8 mouse cellular contexts compared by ENCODE assay signal in the genomic region with DNA sequence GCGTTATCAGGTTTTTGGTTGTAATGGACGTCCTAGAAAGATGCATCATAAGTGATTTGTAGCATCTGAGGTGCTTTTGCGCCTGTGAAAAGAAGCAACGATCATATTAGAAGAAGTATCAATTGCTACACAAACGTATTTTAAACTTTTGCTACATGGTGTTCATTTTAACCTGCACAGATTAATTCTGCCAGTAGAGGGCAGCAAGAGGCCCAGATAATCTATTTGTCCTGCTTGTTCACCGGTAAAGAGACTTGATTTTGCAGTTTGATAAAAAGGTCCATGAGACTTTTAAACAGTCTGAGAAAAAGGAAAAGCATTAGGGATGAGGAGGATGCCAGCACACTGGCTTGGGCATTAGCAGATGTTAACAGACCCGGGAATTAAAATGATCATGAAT. TPM values are rescaled to one million over a fixed set of nuclear protein-coding genes. Genes with fewer than 3 reads are reported as not detected.
DNase-seq lines count a peak whose midpoint lies in the region; ATAC-seq and TF ChIP-seq lines count a peak whose summit lies in the region.
"Had no signal": no experiment of that assay in that cellular context is flagged by ENCODE, and none has a peak within 500 bp of the region (broad histone marks: within the 10 kb centered on the region; RNA-seq: fewer than 3 reads in every experiment).

No protein-coding gene starts in this region.

- H3K4me1 ChIP-seq in kidney, adult 2 months (ENCODE audit: control insufficient read depth, insufficient read depth, low read length): no peaks in the 10 kb centered on the region
- no peaks in the 10 kb centered on the region for H3K4me1 ChIP-seq in kidney, embryonic 16.5 days (ENCODE audit: insufficient read depth, low read length)
- no peaks in the 10 kb centered on the region; a peak in 1 of 4 replicates for H3K4me1 ChIP-seq in ES-E14 (ENCODE audit: control insufficient read depth in 2 of 2, insufficient read depth in 2 of 2, low read length in 2 of 2, poor library complexity in 1 of 2)

- no peak overlapping the region for H3K27ac ChIP-seq in kidney, adult 2 months (ENCODE audit: insufficient read depth, low read depth, low read length)
- H3K27ac ChIP-seq in kidney, embryonic 16.5 days (ENCODE audit: low read length): no peak overlapping the region
- no peak overlapping the region for H3K27ac ChIP-seq in ES-E14 (ENCODE audit: insufficient read depth, low read depth, low read length, poor library complexity, severe bottlenecking)

- in situ Hi-C loops in ES-E14 (cut with MboI; ENCODE audit: low sequenced_read_pairs in 2 of 2, unreplicated experiment in 2 of 2): no loop called here

- DNase-seq in kidney, adult 2 months: peak; percentile 72
- peak; percentile 48 for DNase-seq in ES-E14 (ENCODE audit: low read depth, low spot score)
- DNase-seq in adrenal gland, adult 18-20 months (ENCODE audit: low spot score in 2 of 2): peak; percentile 27 to 30
- peak; percentile 23 for DNase-seq in fibroblast of lung, adult 2 months (ENCODE audit: low read depth)
- peak; percentile 38 to 63 for DNase-seq in left cerebral cortex, adult 18-20 months (ENCODE audit: low spot score in 2 of 2)
- DNase-seq in right cerebral cortex, adult 2 months (ENCODE audit: low spot score in 2 of 2): peak; percentile 71 to 79

- H3K4me3 ChIP-seq in kidney, adult 2 months (ENCODE audit: insufficient read depth, low read depth, low read length): no peak overlapping the region
- no peak overlapping the region for H3K4me3 ChIP-seq in kidney, embryonic 16.5 days (ENCODE audit: low read length)
- no peak overlapping the region for H3K4me3 ChIP-seq in ES-E14 (ENCODE audit: insufficient read depth in 1 of 2, low read depth in 1 of 2, low read length in 2 of 2, poor library complexity in 1 of 2, severe bottlenecking in 1 of 2)

- H3K4me2 ChIP-seq in kidney, embryonic 16.5 days (replicated peaks; ENCODE audit: low read depth, low read length): no peak overlapping the region

- H3K27me3 ChIP-seq in kidney, adult 2 months (replicated peaks; ENCODE audit: control insufficient read depth, insufficient read depth, low read length): no peaks in the 10 kb centered on the region
- no peaks in the 10 kb centered on the region for H3K27me3 ChIP-seq in kidney, embryonic 16.5 days (ENCODE audit: insufficient read depth, low read length)

- TF ChIP-seq POLR2A in kidney, adult 2 months (IDR thresholded peaks at IDR 0.05; ENCODE audit: low read depth, low read length): no peak

- 0 out of 2 replicates have a peak, but pooled peaks have one; percentile 18 for TF ChIP-seq CTCF in kidney, adult 2 months (conservative IDR thresholded peaks at IDR 0.05; ENCODE audit: insufficient read depth, insufficient read length, low read depth, low read length)

- H3K9ac ChIP-seq in kidney, embryonic 16.5 days (replicated peaks; ENCODE audit: low read length): no peak overlapping the region
- H3K9ac ChIP-seq in ES-E14 (ENCODE audit: insufficient read depth, low read depth, low read length, poor library complexity, severe bottlenecking): no peak overlapping the region

- ATAC-seq in kidney, embryonic 16.5 days (ENCODE audit: low FRiP score, low TSS enrichment): no peak

- H3K9me3 ChIP-seq in kidney, embryonic 16.5 days (ENCODE audit: low read length): no peaks in the 10 kb centered on the region
- no peaks in the 10 kb centered on the region for H3K9me3 ChIP-seq in ES-E14 (ENCODE audit: control insufficient read depth, insufficient read depth, low read depth, low read length)

- WGBS in kidney, adult 2 months: 22% methylated on average over 7 of the region's 7 CpGs
- WGBS in kidney, embryonic 16.5 days: 25% methylated on average over 7 of the region's 7 CpGs

- H3K36me3 ChIP-seq in kidney, adult 2 months (ENCODE audit: control insufficient read depth, insufficient read depth, low read length): no peaks in the 10 kb centered on the region
- H3K36me3 ChIP-seq in kidney, embryonic 16.5 days (ENCODE audit: insufficient read depth, low read length): no peaks in the 10 kb centered on the region
- H3K36me3 ChIP-seq in ES-E14 (ENCODE audit: control insufficient read depth, insufficient read depth, low read length, poor library complexity, severe bottlenecking): no peaks in the 10 kb centered on the region

TF ChIP-seq in ES-E14, 5 proteins besides CTCF, POLR2A, EP300 and RAD21:
- TF ChIP-seq HCFC1 (IDR thresholded peaks at IDR 0.05; ENCODE audit: borderline replicate concordance, insufficient read depth, low read length) (no peak), CHD2 (IDR thresholded peaks at IDR 0.05; ENCODE audit: low read depth, low read length) (no peak), ZC3H11A (IDR thresholded peaks at IDR 0.05; ENCODE audit: borderline replicate concordance, low read depth, low read length) (no peak), MAFK (IDR thresholded peaks at IDR 0.05; ENCODE audit: insufficient read depth, low read depth, low read length) (no peak), ZNF384 (IDR thresholded peaks at IDR 0.05; ENCODE audit: low read depth, low read length) (no peak)

RNA-seq across cellular contexts. Expression of a gene that starts 5.9 kb away (rescaled TPM):
- polyA plus RNA-seq in kidney, adult 2 months (2012; rRNA removed): not detected in 2 replicates
- polyA plus RNA-seq in kidney, embryonic 16.5 days (2015; fragmentation: Nextera tagmentation; extraction: Ambion mirVana): not detected in 2 replicates
- total RNA-seq in ES-E14 (2012; rRNA removed): not detected in 2 replicates
- not detected for total RNA-seq in adrenal gland, adult 18-20 months (2021)
- not detected for total RNA-seq in left cerebral cortex, adult 18-20 months (2021)
- total RNA-seq: gastrocnemius, postnatal 4 days had no signal

RNA-seq across cellular contexts. Expression of a gene that starts 6.6 kb away (rescaled TPM):
- polyA plus RNA-seq in kidney, adult 2 months (2012; rRNA removed): not detected in 2 replicates
- not detected in 2 replicates for polyA plus RNA-seq in kidney, embryonic 16.5 days (2015; fragmentation: Nextera tagmentation; extraction: Ambion mirVana)
- total RNA-seq in ES-E14 (2012; rRNA removed): not detected in 2 replicates
- total RNA-seq in adrenal gland, adult 18-20 months (2021): not detected
- not detected for total RNA-seq in left cerebral cortex, adult 18-20 months (2021)
- total RNA-seq: gastrocnemius, postnatal 4 days had no signal

RNA-seq across cellular contexts. Expression of a gene that starts 19.0 kb away (rescaled TPM):
- not detected in 2 replicates for polyA plus RNA-seq in kidney, adult 2 months (2012; rRNA removed)
- polyA plus RNA-seq in kidney, embryonic 16.5 days (2015; fragmentation: Nextera tagmentation; extraction: Ambion mirVana): not detected in 2 replicates
- total RNA-seq in ES-E14 (2012; rRNA removed): not detected in 2 replicates
- not detected for total RNA-seq in adrenal gland, adult 18-20 months (2021)
- total RNA-seq in left cerebral cortex, adult 18-20 months (2021): not detected
- total RNA-seq: gastrocnemius, postnatal 4 days had no signal

RNA-seq across cellular contexts. Expression of a gene that starts 40.5 kb away (rescaled TPM):
- polyA plus RNA-seq in kidney, adult 2 months (2012; rRNA removed): 1.0 and 2.0 TPM in 2 replicates
- not detected in 2 replicates for polyA plus RNA-seq in kidney, embryonic 16.5 days (2015; fragmentation: Nextera tagmentation; extraction: Ambion mirVana)
- not detected in 2 replicates for total RNA-seq in ES-E14 (2012; rRNA removed)
- not detected for total RNA-seq in adrenal gland, adult 18-20 months (2021)
- total RNA-seq in left cerebral cortex, adult 18-20 months (2021): not detected
- total RNA-seq: gastrocnemius, postnatal 4 days had no signal

RNA-seq across cellular contexts. Expression of a gene that starts 47.1 kb away (rescaled TPM):
- polyA plus RNA-seq in kidney, adult 2 months (2012; rRNA removed): 0.30 TPM in 1 of 2 replicates, not detected in the other
- 0.54 TPM in 1 of 2 replicates, not detected in the other for polyA plus RNA-seq in kidney, embryonic 16.5 days (2015; fragmentation: Nextera tagmentation; extraction: Ambion mirVana)
- total RNA-seq in ES-E14 (2012; rRNA removed): not detected in 2 replicates
- total RNA-seq in adrenal gland, adult 18-20 months (2021): not detected
- not detected for total RNA-seq in left cerebral cortex, adult 18-20 months (2021)
- total RNA-seq: gastrocnemius, postnatal 4 days had no signal

Comparison
In these comparisons a context has a peak if more than half of its experiments do, and no peak if none do; other contexts are left out.
1. DNase-seq: peak in every context shown above with its lines; median percentile 75 in right cerebral cortex, adult 2 months; 72 in kidney, adult 2 months; 50 in left cerebral cortex, adult 18-20 months; 48 in ES-E14; 28 in adrenal gland, adult 18-20 months; 23 in fibroblast of lung, adult 2 months.